Mouse (Mus musculus): ENCODE results near the gene Asb17. TPM values are rescaled to one million over a fixed set of nuclear protein-coding genes. Genes with fewer than 3 reads are reported as not detected.
A peak's percentile ranks its signal among the peaks of the same experiment; 100 is the strongest.
"Not testable (repeated sequence)": the region's sequence is repeated elsewhere in the genome, so short reads cannot be mapped to it uniquely, and the experiment has no call there.

Asb17 gene
- polyA plus RNA-seq, 1 experiment from 2014 or later: not detected

DNA sequence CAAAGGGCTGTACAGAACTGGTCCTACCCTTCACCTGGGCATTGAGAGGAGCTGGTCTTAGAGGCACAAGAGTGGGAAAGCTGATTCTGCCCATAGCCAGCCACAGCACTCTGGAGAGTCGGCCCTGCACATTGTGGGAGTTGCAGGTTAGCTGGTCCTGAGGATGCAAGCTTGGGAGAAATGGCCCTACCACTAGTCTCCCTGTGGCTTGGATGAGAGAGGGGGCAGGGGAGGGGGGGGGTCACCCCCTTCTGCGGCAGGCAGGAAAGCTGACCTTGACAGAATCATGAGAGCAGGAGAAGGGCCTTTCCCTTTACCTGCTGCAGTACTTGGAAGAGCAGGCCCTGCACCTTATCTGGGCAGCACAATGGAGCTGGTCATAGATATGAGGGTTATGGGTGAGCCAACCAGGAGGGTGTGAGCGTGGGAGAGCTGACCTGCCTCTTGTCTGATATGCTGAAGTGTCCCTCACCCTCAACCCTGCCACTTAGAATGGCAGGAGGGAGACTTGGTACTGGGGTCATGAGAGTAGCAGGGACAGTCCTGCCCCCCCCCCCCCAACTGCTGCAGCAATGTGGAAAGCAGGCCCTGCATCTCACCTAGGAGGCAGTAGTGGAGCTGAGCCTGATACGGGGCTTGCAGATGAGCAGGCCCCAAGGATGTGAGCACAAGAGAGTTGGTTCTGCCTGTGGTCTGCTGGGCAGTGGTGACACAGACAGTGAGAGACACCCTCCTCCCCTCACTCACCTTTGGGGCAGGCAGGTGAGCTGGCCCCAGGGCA is 11.9 kb upstream of the Asb17 start:
- no peak for DNase-seq (ENCODE audit: low spot score)

DNA sequence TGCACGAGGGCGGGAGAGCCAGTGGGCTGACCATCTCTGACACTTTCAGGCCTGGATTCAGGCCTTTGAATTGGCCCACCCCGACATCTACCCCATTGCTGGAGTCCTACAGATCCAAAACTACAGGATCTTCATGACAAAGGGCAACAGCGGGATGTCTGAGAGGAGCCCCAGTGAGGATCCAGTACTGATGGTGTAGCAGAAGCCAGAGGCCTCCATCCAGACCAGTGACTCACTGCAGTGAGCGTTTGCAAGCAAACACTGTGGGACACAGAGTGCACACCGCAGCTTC is 11.4 kb upstream of the Asb17 start:
- DNase-seq (ENCODE audit: low spot score): no peak

DNA sequence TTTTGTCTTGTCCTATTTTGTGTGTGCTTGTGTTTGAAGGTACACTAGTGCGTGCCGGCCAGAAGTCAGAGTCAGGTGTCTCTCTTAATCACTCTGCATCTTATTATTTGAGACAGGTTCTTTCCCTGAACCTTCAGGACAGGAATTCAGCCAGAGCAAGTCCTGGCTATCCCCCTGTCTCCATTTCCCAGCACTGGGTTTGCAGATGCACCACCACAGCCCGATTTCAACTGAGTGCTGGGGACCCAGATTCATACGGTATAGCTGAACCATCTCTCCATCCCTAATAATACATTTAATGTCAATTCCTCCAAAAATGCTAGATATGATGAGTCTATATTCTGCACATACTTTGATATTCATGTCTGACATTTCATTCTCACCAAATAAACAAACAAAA is 9.9 kb upstream of the Asb17 start:
- no peak for DNase-seq (ENCODE audit: low spot score)

DNA sequence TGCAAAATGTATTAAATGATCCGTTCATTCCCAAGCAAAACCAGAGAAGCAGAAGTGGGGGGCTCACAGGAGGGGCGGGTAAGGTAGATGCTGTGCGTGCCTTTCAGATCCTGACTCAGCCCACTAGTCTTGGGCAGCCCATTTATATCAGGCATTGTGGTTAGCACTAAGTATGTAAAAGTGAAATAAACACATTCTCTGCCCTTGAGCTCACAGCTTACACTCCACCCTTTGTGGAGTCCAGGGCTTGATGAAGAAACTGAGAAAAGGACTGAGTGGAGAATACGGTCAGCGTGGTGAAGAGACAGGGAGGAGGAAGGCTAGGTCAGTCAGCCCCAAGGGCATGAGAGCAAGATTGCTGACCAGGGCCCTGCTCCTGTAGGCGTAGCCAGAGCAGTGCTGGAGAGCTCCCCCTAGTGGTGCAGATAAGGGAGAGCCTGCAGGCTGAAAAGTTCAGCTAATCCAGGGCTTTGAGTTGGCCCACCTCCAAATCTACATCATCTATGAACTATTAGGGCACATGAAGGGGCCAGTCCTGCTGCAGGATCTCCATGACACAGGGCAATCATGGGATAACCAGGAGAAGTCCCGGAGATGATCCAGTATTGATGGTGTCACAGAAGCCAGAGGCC is 8.4 kb upstream of the Asb17 start:
- peak; percentile 63 for DNase-seq (ENCODE audit: low spot score)

DNA sequence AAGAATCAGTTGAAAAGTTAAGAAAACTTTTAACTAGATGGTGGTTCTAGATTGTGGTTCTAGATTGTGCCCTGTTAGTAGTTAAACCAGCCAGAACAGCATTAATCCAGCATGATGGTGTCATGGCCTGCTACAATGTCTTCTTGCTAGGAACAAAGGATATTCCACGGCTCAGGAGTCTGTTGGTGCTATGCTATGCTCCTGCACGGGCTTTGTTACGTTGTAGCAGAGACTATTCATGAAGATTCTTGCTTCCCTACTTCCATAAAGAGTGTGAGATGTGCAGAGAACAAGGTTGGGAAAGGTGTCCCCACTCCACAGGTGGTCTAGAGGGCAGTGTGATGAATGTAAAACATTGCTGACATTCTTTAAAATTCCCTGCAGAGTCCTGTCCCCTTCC is 7.7 kb upstream of the Asb17 start:
- DNase-seq (ENCODE audit: low spot score): no peak

DNA sequence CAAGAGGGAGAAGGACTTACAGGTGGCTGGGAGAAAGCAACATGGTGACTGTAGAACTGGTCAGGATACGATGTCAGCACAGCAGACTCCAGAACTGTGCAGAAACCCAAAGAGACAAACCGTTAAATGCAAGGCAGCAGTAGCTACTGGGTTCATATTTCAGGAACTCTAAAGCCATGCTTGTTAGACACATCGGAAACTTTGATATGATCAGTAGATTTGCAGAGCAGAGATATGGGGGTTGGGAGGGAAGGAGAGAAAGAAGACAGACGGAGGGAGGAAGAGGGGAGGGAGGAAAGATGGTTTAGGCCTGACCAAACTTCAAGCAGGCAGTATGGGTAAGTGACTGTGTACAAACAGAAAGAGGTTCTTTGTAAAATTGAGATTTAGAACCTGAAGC is 6.4 kb upstream of the Asb17 start:
- DNase-seq (ENCODE audit: low spot score): no peak

DNA sequence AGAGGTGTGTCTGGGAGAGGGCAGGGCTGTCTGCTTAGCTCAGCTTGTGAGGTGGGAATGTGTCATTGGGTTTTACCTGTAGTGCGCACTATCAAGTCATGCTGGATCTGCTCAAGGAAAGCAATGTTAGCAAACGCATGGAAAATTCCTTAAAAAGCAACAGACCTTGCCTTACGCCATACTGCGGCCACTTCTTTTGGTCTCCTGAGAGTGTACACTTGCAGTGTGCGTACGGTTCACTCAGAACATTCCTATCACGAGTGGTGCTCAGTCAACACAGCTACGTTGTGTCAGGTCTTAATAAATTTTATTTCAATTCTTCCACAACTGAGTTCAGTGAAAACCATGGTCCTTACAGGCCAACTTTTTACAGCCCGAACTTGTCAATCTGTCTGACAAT is 748 bp downstream of the Asb17 start:
- no peak for DNase-seq (ENCODE audit: low spot score)

DNA sequence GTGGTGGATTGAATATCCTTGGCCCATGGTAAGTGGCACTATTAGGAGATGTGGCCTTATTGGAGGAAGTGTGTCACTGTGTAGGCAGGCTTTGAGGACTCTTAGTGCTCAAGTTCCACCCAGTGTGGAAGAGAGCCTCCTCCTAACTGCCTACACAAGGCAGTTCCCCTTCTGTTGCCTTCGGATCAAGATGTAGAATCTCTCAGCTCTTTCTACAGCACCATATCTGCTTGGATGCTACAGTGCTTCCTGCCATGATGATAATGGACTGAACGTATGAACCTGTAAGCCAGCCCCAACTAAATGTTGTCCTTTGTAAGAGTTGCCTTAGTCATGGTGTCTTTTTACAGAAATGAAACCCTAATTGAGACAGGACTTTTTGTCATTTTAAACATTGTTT is 1.5 kb downstream of the Asb17 start:
- DNase-seq (ENCODE audit: low spot score): no peak

DNA sequence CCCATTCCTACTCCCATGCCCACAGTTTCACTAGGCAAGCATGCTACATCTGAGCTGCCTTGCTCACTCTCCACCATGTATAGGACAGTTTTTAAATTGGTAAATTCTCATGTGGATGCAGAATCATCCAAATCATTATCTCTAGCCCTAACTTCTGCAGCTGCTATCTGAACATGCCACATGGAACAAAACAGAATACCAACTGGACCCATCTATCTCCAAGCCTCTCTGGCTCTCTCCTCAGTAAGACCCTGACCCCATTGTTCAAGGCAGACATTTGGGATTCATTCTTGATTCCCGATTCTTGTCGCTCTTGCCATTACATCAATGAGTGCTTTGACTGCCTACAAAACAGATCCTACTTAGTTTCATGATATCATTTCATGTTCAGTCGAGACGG is 2.1 kb downstream of the Asb17 start:
- DNase-seq (ENCODE audit: low spot score): no peak

DNA sequence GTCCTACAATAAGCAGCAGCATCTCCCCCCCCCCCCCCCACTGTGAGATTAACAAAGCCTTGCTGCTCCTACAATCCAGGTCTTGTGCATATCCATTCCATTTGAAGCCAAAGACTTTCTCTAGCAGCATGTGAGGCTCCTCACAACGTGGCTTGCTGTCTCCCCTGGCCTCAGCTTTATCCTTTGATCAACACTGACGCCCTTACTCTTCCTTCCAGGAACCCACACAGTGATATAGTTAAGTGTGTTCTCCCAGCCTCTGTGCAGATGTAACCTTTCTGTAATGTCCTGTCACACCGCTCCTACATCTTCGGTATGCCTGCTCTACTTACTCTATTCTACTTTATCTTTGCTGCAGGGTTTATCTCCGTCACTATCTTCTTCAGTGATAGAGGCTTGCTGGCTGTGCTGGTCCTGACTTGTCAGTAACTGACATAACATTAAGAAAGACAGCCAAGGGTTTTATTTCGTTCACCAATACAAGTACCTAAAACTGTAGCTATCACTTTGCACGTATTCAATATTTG is 3.3 kb downstream of the Asb17 start:
- no peak for DNase-seq (ENCODE audit: low spot score)

DNA sequence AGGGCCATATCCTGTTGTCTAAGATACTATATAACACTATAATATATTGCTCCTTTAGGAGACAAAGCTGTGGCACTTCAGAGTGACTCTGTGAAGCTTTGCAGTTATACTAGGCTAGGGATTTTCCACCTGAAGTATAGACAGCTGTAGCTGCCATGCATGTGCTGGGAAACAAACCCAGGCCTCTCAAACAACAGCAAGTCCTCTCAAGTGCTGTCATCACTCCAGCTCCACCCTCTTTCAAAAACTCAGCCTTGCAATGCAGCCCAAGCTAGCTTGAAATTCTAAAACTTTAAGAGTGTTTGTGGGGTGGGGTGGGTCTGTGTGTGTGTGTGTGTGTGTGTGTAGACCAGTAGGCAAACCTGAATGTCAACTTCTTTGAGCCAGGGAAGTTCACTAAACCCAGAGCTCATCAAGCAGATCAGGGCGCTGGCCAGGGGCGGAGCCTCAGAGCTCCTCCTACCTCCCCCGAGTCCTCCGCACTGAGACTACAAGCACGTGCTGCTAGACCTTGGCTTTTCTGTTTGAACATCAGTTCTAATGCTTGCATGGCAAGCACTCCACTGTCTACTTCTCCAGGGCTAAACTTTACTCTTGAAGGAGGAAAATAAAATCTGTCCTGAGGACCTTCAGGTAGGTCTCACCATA is 5.5 kb downstream of the Asb17 start:
- DNase-seq (ENCODE audit: low spot score): peak; percentile 32

DNA sequence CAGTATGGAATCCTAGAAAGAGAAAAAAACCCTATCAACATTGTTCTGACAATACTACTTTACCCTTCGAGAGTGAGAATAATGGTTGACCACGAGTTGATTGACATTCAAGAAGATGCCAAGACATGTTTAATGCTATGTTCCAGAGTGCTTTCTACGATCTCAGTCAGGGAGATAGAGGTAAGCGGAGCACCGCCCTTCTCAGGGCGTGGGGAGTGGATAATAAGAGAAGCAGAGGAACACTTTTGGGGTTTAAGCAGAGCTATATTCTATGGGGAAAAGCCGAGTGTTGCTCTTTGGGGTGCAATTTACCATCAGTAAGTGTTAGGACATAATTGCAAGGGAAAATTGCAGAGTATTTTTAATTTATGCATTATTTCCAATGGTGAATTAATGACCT is 6.8 kb downstream of the Asb17 start:
- no peak for DNase-seq (ENCODE audit: low spot score)

DNA sequence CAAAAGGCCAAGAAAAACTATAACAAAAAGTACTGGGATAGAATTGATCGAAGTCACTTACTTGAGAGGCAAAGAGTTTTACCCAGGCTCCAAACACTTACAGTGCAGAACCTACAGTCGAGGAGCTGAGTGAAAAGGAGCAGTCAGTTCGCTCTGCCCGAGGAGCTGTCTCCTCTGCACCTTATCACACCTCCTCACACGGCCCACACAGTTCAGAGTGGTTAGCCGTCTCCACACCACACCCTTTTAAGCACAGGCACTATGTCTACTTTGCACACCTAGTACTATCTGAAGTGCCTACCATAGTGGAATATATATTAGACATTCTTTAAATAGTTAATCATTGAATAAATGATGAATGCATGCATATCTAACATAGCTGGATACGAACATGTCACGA is 8.3 kb downstream of the Asb17 start:
- no peak for DNase-seq (ENCODE audit: low spot score)

DNA sequence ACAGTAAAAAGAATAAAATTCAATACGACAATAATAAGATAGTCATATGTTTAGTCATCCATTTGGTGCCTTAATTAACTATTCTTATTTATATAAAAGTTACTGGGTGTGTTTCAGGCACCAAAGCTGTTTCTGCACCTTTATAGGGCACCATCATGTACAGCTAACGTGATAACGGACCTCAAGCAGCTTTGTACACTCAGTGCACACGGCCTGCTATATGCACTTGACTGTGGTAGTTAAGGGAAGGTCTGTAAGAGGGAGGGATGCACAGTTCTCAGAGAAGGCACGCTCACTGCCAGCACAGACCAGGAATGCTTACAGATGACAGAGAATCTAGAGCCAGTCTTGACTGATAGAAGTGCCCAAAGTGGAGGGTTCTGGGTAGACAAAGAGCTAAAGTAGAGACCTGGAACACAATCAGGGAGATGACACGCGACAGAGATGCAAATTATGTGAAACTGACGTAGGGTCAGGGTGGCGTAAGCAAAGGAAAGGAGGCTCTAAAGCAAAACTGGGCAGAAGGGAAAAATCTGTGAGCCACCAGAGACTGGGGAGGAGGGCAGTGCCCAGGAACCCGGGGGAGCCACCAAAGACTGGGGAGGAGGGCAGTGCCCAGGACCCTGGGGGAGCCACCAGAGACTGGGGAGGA is 14.5 kb downstream of the Asb17 start:
- DNase-seq (ENCODE audit: low spot score): no peak

DNA sequence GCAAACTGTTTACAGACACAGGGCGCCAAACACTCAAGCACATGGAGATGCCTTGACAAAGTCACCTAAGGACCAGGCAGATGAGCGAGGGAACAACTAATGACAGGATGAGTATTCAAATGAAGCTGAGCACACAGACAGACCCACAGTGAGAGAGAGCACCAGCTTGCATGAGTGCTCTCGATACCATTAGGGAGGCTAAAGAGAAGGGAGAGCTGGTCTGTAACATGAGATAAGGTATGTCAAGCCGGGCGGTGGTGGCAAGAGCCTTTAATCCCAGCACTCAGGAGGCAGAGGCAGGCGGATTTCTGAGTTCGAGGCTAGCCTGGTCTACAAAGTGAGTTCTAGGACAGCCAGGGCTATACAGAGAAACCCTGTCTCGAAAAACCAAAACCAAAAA is 16.4 kb downstream of the Asb17 start:
- DNase-seq (ENCODE audit: low spot score): not testable (repeated sequence)

DNA sequence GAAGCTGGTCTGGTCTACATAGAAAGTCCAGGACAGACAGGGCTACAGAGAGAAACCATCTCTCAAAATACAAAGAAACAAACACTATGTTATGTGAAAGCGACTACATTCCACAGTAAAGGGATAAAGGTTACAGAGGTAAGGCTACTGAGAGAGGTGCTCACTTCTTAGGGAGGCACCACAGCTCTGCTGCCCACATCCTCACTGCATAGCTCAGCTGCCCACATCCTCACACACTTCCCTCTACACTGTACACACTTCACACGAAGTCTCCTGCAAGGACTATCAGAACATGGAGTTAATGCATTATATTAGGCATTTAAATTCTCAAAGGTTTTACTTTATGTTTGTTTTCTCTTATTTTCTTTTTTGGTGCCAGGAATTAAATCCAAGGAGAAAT is 19.8 kb downstream of the Asb17 start:
- DNase-seq (ENCODE audit: low spot score): peak; percentile 7

DNA sequence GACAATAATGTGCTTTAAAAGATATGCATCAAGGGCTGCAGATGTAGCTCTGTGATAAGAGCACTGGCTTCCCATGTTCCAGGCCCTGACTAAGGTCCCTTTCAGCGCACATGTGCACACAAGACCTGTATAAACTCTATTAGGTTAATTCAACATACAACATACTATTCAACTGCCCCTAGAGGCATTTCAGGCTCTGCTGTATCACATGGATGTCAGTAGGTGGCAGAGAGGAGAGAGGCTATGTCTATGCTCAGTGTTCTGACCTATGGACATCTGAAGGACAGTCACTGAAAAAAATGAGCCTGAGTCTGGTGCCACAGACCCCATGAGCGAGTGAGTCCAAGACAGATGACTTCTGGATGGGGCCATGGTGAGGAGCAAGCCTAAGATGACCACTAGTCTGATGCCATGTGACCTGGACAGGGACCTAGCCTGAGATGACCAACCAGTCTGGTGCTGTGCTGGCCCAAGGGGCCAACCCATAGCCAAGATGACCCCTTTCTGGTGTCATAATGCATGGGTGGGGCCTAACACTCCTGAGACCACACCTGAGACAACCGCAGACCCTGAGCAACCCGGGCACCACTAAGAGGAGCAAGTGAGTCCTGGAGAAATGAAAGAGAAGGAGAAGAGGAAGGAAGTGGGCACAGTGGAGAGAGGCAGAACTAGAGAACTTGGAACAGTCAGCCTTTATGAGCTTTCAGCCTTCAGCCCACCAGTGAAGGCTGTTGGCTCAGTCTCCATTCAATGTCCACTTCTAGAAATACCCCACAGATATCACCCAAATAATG is 20.8 kb downstream of the Asb17 start:
- no peak for DNase-seq (ENCODE audit: low spot score)

DNA sequence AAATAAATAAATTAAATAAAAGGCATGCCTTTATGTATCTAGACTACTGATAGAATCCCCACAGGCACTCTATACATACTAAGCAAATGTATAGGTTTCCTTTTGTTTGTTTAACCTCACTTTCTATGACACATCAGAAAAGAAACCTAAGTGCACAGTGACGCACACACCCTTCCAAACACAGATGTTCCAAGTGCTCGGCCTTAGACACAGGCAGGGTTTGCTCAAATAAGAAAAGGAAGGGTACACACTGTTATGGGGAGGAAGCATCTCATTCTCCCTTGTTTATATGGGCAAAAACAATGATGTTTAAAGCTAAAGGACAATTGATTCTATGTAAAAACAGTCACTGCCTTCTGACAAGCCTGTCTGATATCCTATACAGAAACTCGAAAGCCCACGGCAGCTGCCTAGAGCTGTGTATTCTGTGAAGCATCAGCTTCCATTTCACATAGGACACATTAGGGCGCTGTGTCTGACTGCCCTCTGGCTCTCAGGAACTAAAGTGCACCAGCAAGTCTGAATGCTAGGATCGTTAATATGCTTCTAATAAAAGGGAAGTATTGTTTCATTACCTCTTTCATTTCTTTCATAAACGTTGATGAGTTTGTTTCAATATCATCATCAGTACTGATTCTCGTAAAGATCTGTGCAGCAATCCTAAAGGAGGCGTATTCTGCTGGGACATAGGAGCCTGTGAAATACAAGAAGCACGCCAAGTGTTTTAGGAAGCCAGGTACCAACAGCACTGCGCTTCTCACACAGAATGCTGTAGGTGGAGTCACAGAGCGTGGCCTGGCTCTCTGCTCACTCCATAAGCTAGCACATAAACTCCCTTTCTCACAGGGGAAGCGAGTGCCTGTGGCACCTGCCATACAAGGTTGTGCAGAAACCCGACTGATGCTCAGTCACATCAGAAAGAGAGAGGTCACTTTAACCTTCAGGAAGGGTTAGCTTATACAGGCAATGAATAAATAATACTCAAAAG is 23.4 kb downstream of the Asb17 start:
- no peak for DNase-seq (ENCODE audit: low spot score)

DNA sequence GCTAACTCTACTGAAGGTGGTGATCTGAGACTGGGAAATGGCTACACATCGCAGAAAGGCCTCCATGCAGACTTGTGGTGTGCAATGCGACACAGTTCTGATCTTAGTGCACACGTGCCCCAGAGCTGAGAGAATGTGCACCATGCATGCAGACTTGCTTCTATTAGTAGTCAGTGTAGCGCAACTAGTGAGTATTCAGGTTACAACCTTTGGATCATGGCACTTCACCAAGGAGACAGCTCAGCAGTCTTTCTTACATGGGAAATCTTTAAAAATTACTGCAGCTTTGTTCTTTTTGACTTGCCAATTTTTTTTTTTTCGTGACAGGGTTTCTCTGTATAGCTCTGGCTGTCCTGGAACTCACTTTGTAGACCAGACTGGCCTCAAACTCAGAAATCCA is 27.4 kb downstream of the Asb17 start:
- DNase-seq (ENCODE audit: low spot score): no peak

DNA sequence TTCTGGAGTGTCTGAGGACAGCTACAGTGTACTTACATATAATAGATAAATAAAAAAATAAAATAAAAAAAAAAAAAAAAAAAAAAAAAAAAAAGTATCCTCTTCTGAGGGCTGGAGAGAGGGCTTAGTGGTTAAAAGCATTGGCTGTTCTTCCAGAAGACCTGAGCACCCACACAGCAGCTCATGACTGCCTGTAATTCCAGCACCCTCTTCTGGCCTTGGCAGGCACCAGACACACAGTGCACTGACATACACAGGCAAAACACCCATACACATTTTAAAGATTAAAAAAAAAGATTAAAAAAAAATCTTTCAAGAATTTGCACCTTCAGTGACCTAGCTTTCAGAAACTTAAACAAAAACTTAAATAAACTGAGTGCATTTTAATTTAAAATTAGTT is 42.3 kb downstream of the Asb17 start:
- no peak for DNase-seq (ENCODE audit: low spot score)
